Mouse (Mus musculus) ovary, postnatal 36 days (tissue): ENCODE measurements at regions not wholly inside any gene's neighbourhood (a gene's known extent, or its start where the extent isn't known, plus 50 kb on each side); places are given as distances from the start of the nearest gene placed in this dataset.

Experiments
- DNase-seq: peaks from one replicate; pipeline ENCODE4 v3.0.0; 2022; ENCODE audit warnings: low spot score, mixed read lengths

DNA sequence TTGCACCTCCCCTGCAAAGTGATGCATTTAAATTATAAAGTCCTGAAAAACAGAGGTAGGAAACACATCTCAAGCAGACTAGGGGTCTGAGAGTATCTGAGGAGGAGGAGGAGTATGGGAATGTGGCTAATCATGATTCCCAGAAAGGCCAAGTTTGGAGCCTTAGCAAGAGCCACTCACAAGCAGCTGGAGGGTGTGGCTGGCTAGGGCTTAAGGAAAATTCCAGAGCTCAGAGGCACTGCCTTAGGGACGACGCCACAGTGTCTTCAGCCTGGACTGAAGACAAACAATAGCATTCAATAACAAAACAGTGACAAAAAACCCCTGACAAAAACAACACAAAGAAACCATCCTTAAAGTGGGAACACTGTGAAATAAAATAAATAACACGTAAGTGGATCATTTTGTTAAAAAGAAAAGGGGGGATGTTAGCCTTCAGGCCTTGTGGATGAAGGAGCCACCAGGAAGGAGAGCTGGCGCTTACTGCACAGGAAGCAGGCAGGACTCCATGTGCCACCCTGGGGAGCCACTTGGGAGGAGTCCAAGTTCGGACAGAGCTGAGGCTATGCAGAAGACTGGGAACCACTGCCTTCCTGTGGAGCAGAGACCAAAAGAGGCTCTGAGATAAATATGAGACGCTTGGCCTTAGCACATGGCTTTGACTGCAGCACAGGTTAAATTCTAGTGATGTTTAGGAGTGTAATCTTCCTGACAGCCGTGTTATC is 56.6 kb upstream of the Serpine2 start:
- no peak for DNase-seq
